ENCODE assay signal across 8 mouse cellular contexts in the genomic region with DNA sequence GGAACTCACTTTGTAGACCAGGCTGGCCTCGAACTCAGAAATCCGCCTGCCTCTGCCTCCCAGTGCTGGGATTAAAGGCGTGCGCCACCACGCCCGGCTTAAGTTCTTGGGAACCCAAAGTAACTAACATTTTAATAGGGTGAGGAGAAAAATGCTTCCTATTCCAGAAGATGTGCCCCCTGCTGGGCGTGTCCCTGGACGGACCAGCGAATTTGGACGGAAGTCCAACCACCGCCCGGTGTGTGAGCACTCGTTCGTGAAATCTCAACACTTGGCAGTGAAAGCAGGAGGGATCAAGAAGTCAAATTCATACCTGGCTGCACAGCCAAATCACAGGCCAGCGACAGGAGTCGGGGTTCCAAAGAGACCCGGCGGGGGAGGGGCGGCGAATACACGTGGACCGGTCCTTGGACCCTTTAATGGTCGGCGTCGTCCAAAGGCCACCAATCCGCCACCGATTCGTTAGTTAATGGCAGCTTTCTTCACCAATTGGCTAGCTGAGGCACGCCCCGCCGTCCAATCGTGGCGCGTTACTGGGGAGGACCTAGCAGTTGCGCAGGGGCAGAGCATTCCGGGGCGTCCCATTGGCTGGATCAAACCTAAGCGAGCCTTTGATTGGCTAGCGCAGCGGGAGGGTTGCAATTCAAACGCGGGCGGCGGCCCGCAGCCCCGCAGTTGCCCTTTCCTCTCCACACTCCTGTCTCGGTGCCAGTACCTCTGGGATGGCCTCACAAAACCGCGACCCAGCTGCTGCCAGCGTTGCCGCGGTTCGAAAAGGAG. TPM values are rescaled to one million over a fixed set of nuclear protein-coding genes. Genes with fewer than 3 reads are reported as not detected.
A peak's percentile ranks its signal among the peaks of the same experiment; 100 is the strongest.
DNase-seq lines count a peak whose midpoint lies in the region; ATAC-seq lines count a peak whose summit lies in the region.

A gene (plus strand): TSS at position 641 of the 780 bp plus-strand sequence.

- DNase-seq in adipocyte (ENCODE audit: low spot score): peak; percentile 99
- peak; percentile 100 for DNase-seq in embryo, embryonic 10 days (ENCODE audit: low spot score)
- peak; percentile 94 for DNase-seq in gastrocnemius, postnatal 10 days
- DNase-seq in induced T-regulatory cell, adult 2 months (ENCODE audit: low read depth): peak; percentile 99
- DNase-seq in left cerebral cortex, adult 9 months (ENCODE audit: low spot score in 2 of 2): peak; percentile 97 to 99
- DNase-seq in right cerebral cortex, postnatal 14 days: peak; percentile 96
- DNase-seq in urinary bladder, postnatal 36 days (ENCODE audit: low spot score in 2 of 2): peak; percentile 97 to 98

- ATAC-seq in megakaryocyte progenitor cell, adult 5-6 weeks (replicated peaks; ENCODE audit: poor library complexity): peak; percentile 95

RNA-seq across cellular contexts. Expression of the gene that starts here (rescaled TPM):
- 10 to 100 TPM; 14.2 to 16.9 TPM for total RNA-seq in gastrocnemius, postnatal 10 days (2021)
- total RNA-seq in megakaryocyte progenitor cell, adult 5-6 weeks (2015): 271 and 279 TPM in 2 replicates
- total RNA-seq in megakaryocyte progenitor cell, adult 5-6 weeks (2017): 142 and 184 TPM in 2 replicates

Comparison
In these comparisons a context has a peak if more than half of its experiments do, and no peak if none do; other contexts are left out.
1. Peak in every context shown above with its lines: DNase-seq and ATAC-seq.
2. RNA of the gene that starts here (total RNA-seq): 142 to 279 TPM in megakaryocyte progenitor cell, adult 5-6 weeks; 14.2 to 16.9 TPM in gastrocnemius, postnatal 10 days; every median in the first group is over 4 times any median in the second.